Mouse (Mus musculus) kidney, postnatal 0 days (tissue): ENCODE results near the gene Ifi27l2a. TPM values are rescaled to one million over a fixed set of nuclear protein-coding genes. Genes with fewer than 3 reads are reported as not detected.

Experiments used
- ATAC-seq: fragments of 200-750 bp; cut with Nextera tagmentation; replicated peaks from 2 replicates; pipeline ENCODE4 v1.8.0; 2017; ENCODE audit warnings: low read depth, moderate number of reproducible peaks, moderate TSS enrichment, moderate library complexity; ENCODE audit not compliant: low FRiP score
- DNase-seq: peaks from one replicate; pipeline ENCODE4 v3.0.0-alpha.2; 2016; ENCODE audit warnings: low spot score
- H3K27ac ChIP-seq: fragments of 300-500 bp; sonication (generic); 2 replicates; pipeline ENCODE4 v1.5.1; 2014; ENCODE audit warnings: mild to moderate bottlenecking
- H3K27me3 ChIP-seq: fragments of 300-500 bp; sonication (generic); 2 replicates; pipeline ENCODE4 v1.6.1; 2014; ENCODE audit warnings: low read length, mixed read lengths; ENCODE audit not compliant: insufficient read depth
- H3K36me3 ChIP-seq: fragments of 300-500 bp; sonication (generic); 2 replicates; pipeline ENCODE4 v1.6.1; 2014; ENCODE audit warnings: low read length, mixed read lengths; ENCODE audit not compliant: insufficient read depth
- H3K4me1 ChIP-seq: fragments of 300-500 bp; sonication (generic); replicated peaks from 2 replicates; pipeline ENCODE4 v1.6.1; 2014; ENCODE audit warnings: antibody characterized with exemption, low read length, mixed read lengths; ENCODE audit not compliant: insufficient read depth
- H3K4me2 ChIP-seq: fragments of 300-500 bp; sonication (generic); 2 replicates; pipeline ENCODE4 v1.6.1; 2014; ENCODE audit warnings: mild to moderate bottlenecking, low read length, moderate library complexity, mixed read lengths
- H3K4me3 ChIP-seq: fragments of 300-500 bp; sonication (generic); replicated peaks from 2 replicates; pipeline ENCODE4 v1.5.1; 2014; ENCODE audit warnings: low read depth, low read length
- H3K9ac ChIP-seq: fragments of 300-500 bp; sonication (generic); 2 replicates; pipeline ENCODE4 v1.6.1; 2014; ENCODE audit warnings: low read depth, low read length
- H3K9me3 ChIP-seq: fragments of 300-500 bp; sonication (generic); replicated peaks from 2 replicates; pipeline ENCODE4 v1.6.1; 2016; ENCODE audit warnings: low read length, inconsistent platforms, mixed read lengths
- CTCF ChIP-seq: IDR thresholded peaks from 2 replicates; pipeline ENCODE4 v1.5.1; 2016; ENCODE audit warnings: antibody characterized with exemption, low read depth, mild to moderate bottlenecking, moderate library complexity
- WGBS: fragments of 180-500 bp; shearing (Covaris S2); extraction: QIAGEN DNeasy Blood & Tissue Kit; methylation state at CpG from one replicate; pipeline ENCODE4 v1.1.7; 2014; 5-methylcytosine and 5-hydroxymethylcytosine counted together
- polyA plus RNA-seq: library from polyadenylated mRNA; unstranded; fragments of >200 nt; fragmentation: Nextera tagmentation; extraction: Ambion mirVana; gene quantifications from 2 replicates; pipeline ENCODE4 v1.2.1, GENCODE M21; 2015

Gene Ifi27l2a
- polyA plus RNA-seq, 1 experiment from 2014 or later, result 205 TPM

- H3K9me3 ChIP-seq, result no peaks in the 10 kb centered on the region
- no peaks in the 10 kb centered on the region for H3K4me1 ChIP-seq
- no peak for DNase-seq
- H3K4me2 ChIP-seq, result no peak overlapping the region
- no peak overlapping the region for H3K4me3 ChIP-seq
- no peak overlapping the region for H3K9ac ChIP-seq
- WGBS, result 82% methylated on average over 18 of the region's 18 CpGs
- no peak for TF ChIP-seq CTCF
- H3K27ac ChIP-seq, result no peak overlapping the region
- ATAC-seq, result no peak
- no peaks in the 10 kb centered on the region for H3K27me3 ChIP-seq
- peaks cover 42% of the 10 kb centered on the region for H3K36me3 ChIP-seq
Measured at GRCm38 (mm10) chr12:103404131-103404530, 39.3 kb downstream of the Ifi27l2a start.

GRCm38 (mm10) chr12:103396751-103397150 lies 46.7 kb downstream of the Ifi27l2a start:
- 70% methylated on average over 7 of the region's 7 CpGs for WGBS
- no peak overlapping the region for H3K27ac ChIP-seq
- no peak overlapping the region for H3K4me2 ChIP-seq
- TF ChIP-seq CTCF, result no peak
- DNase-seq, result no peak
- no peak overlapping the region for H3K4me3 ChIP-seq
- ATAC-seq, result no peak
- no peaks in the 10 kb centered on the region for H3K9me3 ChIP-seq
- H3K4me1 ChIP-seq, result no peaks in the 10 kb centered on the region
- H3K27me3 ChIP-seq, result no peaks in the 10 kb centered on the region
- H3K9ac ChIP-seq, result no peak overlapping the region
- H3K36me3 ChIP-seq, result no peaks in the 10 kb centered on the region

GRCm38 (mm10) chr12:103395486-103396275 lies 47.8 kb downstream of the Ifi27l2a start:
- ATAC-seq (peak; percentile 60; the same call in 1 of the 2 replicates), DNase-seq (peak; percentile 24)
- H3K36me3 ChIP-seq, result no peaks in the 10 kb centered on the region
- H3K27me3 ChIP-seq, result no peaks in the 10 kb centered on the region
- no peak overlapping the region for H3K4me2 ChIP-seq
- no peak overlapping the region for H3K9ac ChIP-seq
- 38% methylated on average over 12 of the region's 12 CpGs for WGBS
- H3K27ac ChIP-seq, result peak overlapping the region; percentile 50; the same call in 1 of the 2 replicates
- no peaks in the 10 kb centered on the region for H3K4me1 ChIP-seq
- TF ChIP-seq CTCF, result no peak
- no peaks in the 10 kb centered on the region for H3K9me3 ChIP-seq
- no peak overlapping the region for H3K4me3 ChIP-seq

GRCm38 (mm10) chr12:103393528-103393927 lies 50.0 kb downstream of the Ifi27l2a start:
- Histone ChIP-seq H3K27me3 (no peaks in the 10 kb centered on the region), H3K4me1 (0 out of 2 replicates have a peak, but pooled peaks cover 5% of the 10 kb centered on the region), H3K9me3 (no peaks in the 10 kb centered on the region), H3K27ac (no peak overlapping the region), H3K36me3 (no peaks in the 10 kb centered on the region), H3K9ac (no peak overlapping the region), H3K4me3 (no peak overlapping the region), H3K4me2 (no peak overlapping the region)
- DNase-seq (no peak), ATAC-seq (no peak)
- WGBS, result 35% methylated on average over 6 of the region's 6 CpGs
- TF ChIP-seq CTCF, result no peak

Other genes starting within 250 kb of the Ifi27l2a start
- 0.42 and 0.70 TPM in 2 replicates for gene Prima1, start 201.5 kb downstream of the Ifi27l2a start, polyA plus RNA-seq
- not detected in 2 replicates for gene Fam181a, start 132.7 kb downstream of the Ifi27l2a start, polyA plus RNA-seq
- 1.3 and 1.8 TPM in 2 replicates for gene Asb2, start 87.7 kb downstream of the Ifi27l2a start, polyA plus RNA-seq
- gene Otub2, start 55.0 kb downstream of the Ifi27l2a start, polyA plus RNA-seq, result 5.6 TPM in 2 replicates
- 0.34 and 0.41 TPM in 2 replicates for gene 9330161L09Rik, start 35.9 kb downstream of the Ifi27l2a start, polyA plus RNA-seq
- gene Ddx24, start 17.9 kb downstream of the Ifi27l2a start, polyA plus RNA-seq, result 115 and 120 TPM in 2 replicates
- 34.1 and 37.5 TPM in 2 replicates for gene Ifi27, start 9.5 kb downstream of the Ifi27l2a start, polyA plus RNA-seq
- not detected in 2 replicates for gene Ifi27l2b, start 13.5 kb upstream of the Ifi27l2a start, polyA plus RNA-seq
- 1.6 and 1.8 TPM in 2 replicates for gene Ppp4r4, start 88.6 kb upstream of the Ifi27l2a start, polyA plus RNA-seq
- gene Serpina10, start 187.8 kb upstream of the Ifi27l2a start, polyA plus RNA-seq, result 9.7 and 9.8 TPM in 2 replicates
- gene Serpina6, start 213.5 kb upstream of the Ifi27l2a start, polyA plus RNA-seq, result 355 and 410 TPM in 2 replicates
- gene Serpina16, start 232.5 kb upstream of the Ifi27l2a start, polyA plus RNA-seq, result 0.22 TPM in 1 of 2 replicates, not detected in the other